Mouse (Mus musculus) small intestine, adult 2 months (tissue): ENCODE data around the gene Zfp93.

Experiments
- CTCF ChIP-seq: fragments of 200-500 bp; IDR thresholded peaks from 2 replicates; pipeline ENCODE4 v1.5.1; 2012; ENCODE audit warnings: low read depth, mild to moderate bottlenecking, control low read depth, inconsistent platforms, low read length, moderate library complexity, mixed read lengths; ENCODE audit not compliant: insufficient replicate concordance, insufficient read length; ENCODE audit errors: extremely low read depth
- POLR2A ChIP-seq: fragments of 200-500 bp; IDR thresholded peaks from 2 replicates; pipeline ENCODE4 v1.6.1; 2012; ENCODE audit warnings: low read depth, mild to moderate bottlenecking, control low read depth, inconsistent platforms, low read length, moderate library complexity

GRCm38 (mm10) chr7:24316567-24317092 lies 46.4 kb downstream of the Zfp93 start, which contains the start of gene Zfp94:
- TF ChIP-seq CTCF (no peak), POLR2A (peak; percentile 68; the same call in 1 of the 2 replicates)
